Mouse (Mus musculus): ENCODE results near the gene Agps. TPM values are rescaled to one million over a fixed set of nuclear protein-coding genes. Genes with fewer than 3 reads are reported as not detected.

Agps gene
- polyA plus RNA-seq, 1 experiment from 2014 or later = 44.9 TPM

GRCm38 (mm10) chr2:75842302-75842701 is 10.3 kb downstream of the Agps start:
- Histone ChIP-seq H3K4me1 (peaks cover 11% of the 10 kb centered on the region; the same call in 1 of the 2 replicates), H3K27me3 (ENCODE audit: low read depth, poor library complexity, severe bottlenecking) (no peaks in the 10 kb centered on the region), H3K4me3 (no peak overlapping the region), H3K27ac (replicated peaks) (no peak overlapping the region), H3K9me3 (replicated peaks) (no peaks in the 10 kb centered on the region), H3K36me3 (no peaks in the 10 kb centered on the region)
- no peak for DNase-seq (ENCODE audit: low spot score)
- 92% methylated on average over 2 of the region's 2 CpGs for WGBS

DNA sequence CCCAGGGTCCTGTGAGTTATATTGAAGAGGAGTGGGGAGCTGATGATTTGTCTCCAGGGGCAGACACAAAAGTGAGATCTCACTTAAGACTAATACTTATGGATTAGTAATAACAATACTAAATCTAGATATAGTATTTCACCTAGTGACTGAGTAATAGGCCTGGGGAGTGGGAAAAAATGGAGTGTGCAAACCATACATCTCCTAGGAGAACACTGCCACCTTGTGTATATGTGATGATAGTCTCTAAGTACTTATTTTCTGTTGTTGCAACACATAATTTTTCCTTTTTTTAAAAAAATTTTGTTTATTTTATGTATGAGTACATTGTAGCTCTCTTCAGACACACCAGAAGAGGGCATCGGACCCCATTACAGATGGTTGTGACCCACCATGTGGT is 15.7 kb downstream of the Agps start:
- Histone ChIP-seq H3K27me3 (ENCODE audit: low read depth, poor library complexity, severe bottlenecking) (no peaks in the 10 kb centered on the region), H3K4me1 (peaks cover 11% of the 10 kb centered on the region; the same call in 1 of the 2 replicates), H3K27ac (replicated peaks) (no peak overlapping the region), H3K4me3 (no peak overlapping the region), H3K9me3 (replicated peaks) (no peaks in the 10 kb centered on the region), H3K36me3 (no peaks in the 10 kb centered on the region)
- no peak for DNase-seq (ENCODE audit: low spot score)
- 100% methylated on average over 1 of the region's 1 CpGs for WGBS

GRCm38 (mm10) chr2:75852483-75852882 is 20.5 kb downstream of the Agps start:
- Histone ChIP-seq H3K4me3 (no peak overlapping the region), H3K4me1 (no peaks in the 10 kb centered on the region), H3K9me3 (replicated peaks) (no peaks in the 10 kb centered on the region), H3K36me3 (peaks cover 17% of the 10 kb centered on the region), H3K27ac (replicated peaks) (no peak overlapping the region), H3K27me3 (ENCODE audit: low read depth, poor library complexity, severe bottlenecking) (no peaks in the 10 kb centered on the region)
- 93% methylated on average over 2 of the region's 2 CpGs for WGBS
- DNase-seq (ENCODE audit: low spot score) = no peak

- Histone ChIP-seq H3K27ac (replicated peaks) (no peak overlapping the region), H3K36me3 (peaks cover 31% of the 10 kb centered on the region), H3K27me3 (ENCODE audit: low read depth, poor library complexity, severe bottlenecking) (no peaks in the 10 kb centered on the region), H3K4me3 (no peak overlapping the region), H3K9me3 (replicated peaks) (no peaks in the 10 kb centered on the region), H3K4me1 (no peaks in the 10 kb centered on the region)
- DNase-seq (ENCODE audit: low spot score) = no peak
- WGBS = 65% methylated on average over 3 of the region's 3 CpGs
Observed at GRCm38 (mm10) chr2:75854136-75854535, 22.2 kb downstream of the Agps start.

- Histone ChIP-seq H3K9me3 (replicated peaks) (no peaks in the 10 kb centered on the region), H3K4me3 (no peak overlapping the region), H3K27ac (replicated peaks) (no peak overlapping the region), H3K27me3 (ENCODE audit: low read depth, poor library complexity, severe bottlenecking) (no peaks in the 10 kb centered on the region), H3K4me1 (no peaks in the 10 kb centered on the region), H3K36me3 (peaks cover 51% of the 10 kb centered on the region)
- DNase-seq (ENCODE audit: low spot score) = no peak
- 92% methylated on average over 3 of the region's 3 CpGs for WGBS
Observed at GRCm38 (mm10) chr2:75861115-75861514, 29.1 kb downstream of the Agps start.

- Histone ChIP-seq H3K4me1 (peaks cover 4% of the 10 kb centered on the region; the same call in 1 of the 2 replicates), H3K27me3 (ENCODE audit: low read depth, poor library complexity, severe bottlenecking) (no peaks in the 10 kb centered on the region), H3K27ac (replicated peaks) (no peak overlapping the region), H3K9me3 (replicated peaks) (no peaks in the 10 kb centered on the region), H3K4me3 (no peak overlapping the region), H3K36me3 (peaks cover 36% of the 10 kb centered on the region)
- 95% methylated on average over 2 of the region's 2 CpGs for WGBS
- DNase-seq (ENCODE audit: low spot score) = no peak
Observed at GRCm38 (mm10) chr2:75869604-75870003, 37.6 kb downstream of the Agps start.

DNA sequence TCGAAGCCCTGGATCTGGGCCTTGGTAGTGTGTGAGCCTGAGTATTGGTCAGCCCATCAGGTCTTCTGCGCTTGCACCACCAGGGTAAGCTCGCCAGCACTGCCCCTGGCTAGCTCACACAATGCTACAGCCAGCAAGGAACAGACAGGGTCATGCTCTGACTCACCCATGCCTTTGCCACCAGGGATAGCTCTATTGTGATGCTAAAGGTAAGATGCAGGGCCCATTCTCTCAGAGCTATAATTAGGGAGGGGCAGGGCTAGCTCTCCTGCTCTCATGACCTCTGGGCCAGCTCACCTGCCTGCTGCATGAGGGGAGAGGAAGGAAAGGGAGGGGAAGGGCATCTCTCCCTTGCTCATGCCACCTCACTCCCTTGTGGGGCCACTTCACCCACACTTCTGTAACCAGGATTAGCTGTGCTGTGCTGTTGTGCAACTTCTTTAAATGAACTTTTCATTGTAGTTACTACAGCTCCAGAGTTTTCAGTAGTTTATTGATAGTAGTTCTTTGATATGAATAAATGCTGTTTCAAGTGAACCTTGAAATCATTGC is 42.1 kb downstream of the Agps start:
- peaks cover 4% of the 10 kb centered on the region; the same call in 1 of the 2 replicates for H3K4me1 ChIP-seq
- DNase-seq (ENCODE audit: low spot score) = no peak
- 56% methylated on average over 3 of the region's 3 CpGs for WGBS
- no peak overlapping the region for H3K27ac ChIP-seq (replicated peaks)
- H3K27me3 ChIP-seq (ENCODE audit: low read depth, poor library complexity, severe bottlenecking) = no peaks in the 10 kb centered on the region
- no peak overlapping the region for H3K4me3 ChIP-seq
- H3K36me3 ChIP-seq = peaks cover 32% of the 10 kb centered on the region
- no peaks in the 10 kb centered on the region for H3K9me3 ChIP-seq (replicated peaks)

DNA sequence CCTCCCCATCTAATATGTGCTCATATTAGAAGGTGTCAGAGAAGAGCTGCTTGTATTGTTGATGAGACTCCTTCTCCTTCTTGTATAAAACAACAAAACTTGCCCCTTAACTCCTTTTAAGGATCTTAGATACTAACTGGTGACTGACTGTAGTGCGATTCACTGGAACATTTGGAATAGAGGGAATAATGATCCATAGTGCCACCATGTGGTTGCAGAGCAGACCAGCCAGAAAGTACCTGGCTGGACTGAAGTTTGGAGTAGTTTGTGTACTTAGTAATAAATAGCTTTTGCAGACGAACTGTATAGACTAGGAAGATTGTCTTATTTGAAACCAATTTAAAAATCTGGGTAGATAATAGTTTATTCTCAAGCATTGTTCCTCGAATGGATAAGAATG is 47.8 kb downstream of the Agps start:
- no peaks in the 10 kb centered on the region for H3K9me3 ChIP-seq (replicated peaks)
- H3K4me1 ChIP-seq = no peaks in the 10 kb centered on the region
- no peaks in the 10 kb centered on the region for H3K27me3 ChIP-seq (ENCODE audit: low read depth, poor library complexity, severe bottlenecking)
- H3K27ac ChIP-seq (replicated peaks) = no peak overlapping the region
- no peak overlapping the region for H3K4me3 ChIP-seq
- H3K36me3 ChIP-seq = peaks cover 25% of the 10 kb centered on the region
- WGBS = 64% methylated on average over 3 of the region's 3 CpGs
- no peak for DNase-seq (ENCODE audit: low spot score)

- peak; percentile 44 for DNase-seq (ENCODE audit: low spot score)
Observed at GRCm38 (mm10) chr2:75883543-75883942, 51.6 kb downstream of the Agps start.

GRCm38 (mm10) chr2:75891981-75892380 is 60.0 kb downstream of the Agps start:
- Histone ChIP-seq H3K4me3 (no peak overlapping the region), H3K36me3 (peaks cover 17% of the 10 kb centered on the region), H3K4me1 (peaks cover 5% of the 10 kb centered on the region; the same call in 1 of the 2 replicates), H3K9me3 (replicated peaks) (no peaks in the 10 kb centered on the region), H3K27ac (replicated peaks) (no peak overlapping the region), H3K27me3 (ENCODE audit: low read depth, poor library complexity, severe bottlenecking) (no peaks in the 10 kb centered on the region)
- 75% methylated on average over 4 of the region's 4 CpGs for WGBS
- DNase-seq (ENCODE audit: low spot score) = no peak

More at GRCm38 (mm10) chr2:75883543-75883942, 51.6 kb downstream of the Agps start:
- no peaks in the 10 kb centered on the region for H3K9me3 ChIP-seq (replicated peaks)
- no peaks in the 10 kb centered on the region for H3K27me3 ChIP-seq (ENCODE audit: low read depth, poor library complexity, severe bottlenecking)
- H3K27ac ChIP-seq (replicated peaks) = no peak overlapping the region
- H3K4me3 ChIP-seq = no peak overlapping the region
- no peaks in the 10 kb centered on the region for H3K4me1 ChIP-seq
- WGBS = 64% methylated on average over 1 of the region's 1 CpGs
- H3K36me3 ChIP-seq = peaks cover 16% of the 10 kb centered on the region

GRCm38 (mm10) chr2:75895711-75896110 is 63.7 kb downstream of the Agps start:
- H3K4me1 ChIP-seq = peaks cover 5% of the 10 kb centered on the region; the same call in 1 of the 2 replicates
- 88% methylated on average over 5 of the region's 5 CpGs for WGBS
- H3K4me3 ChIP-seq = no peak overlapping the region
- no peaks in the 10 kb centered on the region for H3K27me3 ChIP-seq (ENCODE audit: low read depth, poor library complexity, severe bottlenecking)
- peaks cover 21% of the 10 kb centered on the region for H3K36me3 ChIP-seq
- DNase-seq (ENCODE audit: low spot score) = no peak
- peaks cover 6% of the 10 kb centered on the region; the same call in 1 of the 2 replicates for H3K9me3 ChIP-seq (replicated peaks)
- H3K27ac ChIP-seq (replicated peaks) = no peak overlapping the region

- Histone ChIP-seq H3K4me3 (no peak overlapping the region), H3K36me3 (peaks cover 31% of the 10 kb centered on the region), H3K4me1 (no peaks in the 10 kb centered on the region), H3K27ac (replicated peaks) (no peak overlapping the region), H3K9me3 (replicated peaks) (peaks cover 6% of the 10 kb centered on the region; the same call in 1 of the 2 replicates), H3K27me3 (ENCODE audit: low read depth, poor library complexity, severe bottlenecking) (no peaks in the 10 kb centered on the region)
- 84% methylated on average over 1 of the region's 1 CpGs for WGBS
- DNase-seq (ENCODE audit: low spot score) = no peak
Observed at GRCm38 (mm10) chr2:75900281-75900680, 68.3 kb downstream of the Agps start.

DNA sequence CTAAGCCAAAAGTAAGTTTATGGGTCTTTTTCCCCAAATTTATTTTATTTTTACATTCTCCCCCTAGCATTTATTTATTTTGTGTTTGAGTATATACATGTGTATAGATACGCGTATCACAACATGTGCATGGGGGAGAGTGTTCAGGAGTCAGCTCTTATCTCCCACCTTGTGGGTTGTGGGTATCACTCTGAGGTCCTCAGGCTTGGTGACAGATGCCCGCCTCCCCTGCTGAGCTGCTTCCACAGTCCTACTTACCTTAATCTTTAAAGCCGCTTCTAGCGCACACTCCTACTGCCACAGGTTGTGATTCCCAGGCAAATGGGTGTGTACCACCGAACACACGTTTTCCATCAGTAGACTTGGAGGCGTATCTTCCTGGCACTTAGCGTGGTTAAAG is 69.9 kb downstream of the Agps start:
- DNase-seq (ENCODE audit: low spot score) = no peak
- no peaks in the 10 kb centered on the region for H3K4me1 ChIP-seq
- H3K27me3 ChIP-seq (ENCODE audit: low read depth, poor library complexity, severe bottlenecking) = no peaks in the 10 kb centered on the region
- peaks cover 27% of the 10 kb centered on the region for H3K36me3 ChIP-seq
- WGBS = 95% methylated on average over 9 of the region's 9 CpGs
- H3K4me3 ChIP-seq = no peak overlapping the region
- no peak overlapping the region for H3K27ac ChIP-seq (replicated peaks)
- peaks cover 6% of the 10 kb centered on the region; the same call in 1 of the 2 replicates for H3K9me3 ChIP-seq (replicated peaks)
